Mouse (Mus musculus) hindbrain, embryonic 16.5 days (tissue): ENCODE results near the gene Nav2. TPM values are rescaled to one million over a fixed set of nuclear protein-coding genes. Genes with fewer than 3 reads are reported as not detected.

ENCODE experiments used
- ATAC-seq: fragments of 200-750 bp; cut with Nextera tagmentation; 2 replicates; pipeline ENCODE4 v1.8.0; 2017; ENCODE audit warnings: moderate TSS enrichment, moderate library complexity
- H3K27ac ChIP-seq: fragments of 300-500 bp; sonication (generic); 2 replicates; pipeline ENCODE4 v1.5.1; 2014; ENCODE audit warnings: low read depth, mild to moderate bottlenecking, control low read depth, low read length, moderate library complexity
- H3K27me3 ChIP-seq: fragments of 300-500 bp; sonication (generic); replicated peaks from 2 replicates; pipeline ENCODE4 v1.6.1; 2014; ENCODE audit warnings: low read length; ENCODE audit not compliant: control insufficient read depth, insufficient read depth
- H3K36me3 ChIP-seq: fragments of 300-500 bp; sonication (generic); 2 replicates; pipeline ENCODE4 v1.6.1; 2014; ENCODE audit warnings: mild to moderate bottlenecking, low read length, moderate library complexity, mixed read lengths; ENCODE audit not compliant: control insufficient read depth, insufficient read depth
- H3K4me1 ChIP-seq: fragments of 300-500 bp; sonication (generic); 2 replicates; pipeline ENCODE4 v1.6.1; 2014; ENCODE audit warnings: low read depth, low read length; ENCODE audit not compliant: control insufficient read depth, insufficient read depth
- H3K4me2 ChIP-seq: fragments of 300-500 bp; sonication (generic); 2 replicates; pipeline ENCODE4 v1.6.1; 2014; ENCODE audit warnings: mild to moderate bottlenecking, low read length, control low read depth, moderate library complexity
- H3K4me3 ChIP-seq: fragments of 300-500 bp; sonication (generic); 2 replicates; pipeline ENCODE4 v1.5.1; 2014; ENCODE audit warnings: mild to moderate bottlenecking, low read length, control low read depth, moderate library complexity
- H3K9ac ChIP-seq: fragments of 300-500 bp; sonication (generic); 2 replicates; pipeline ENCODE4 v1.6.1; 2014; ENCODE audit warnings: low read depth, mild to moderate bottlenecking, control low read depth, low read length, moderate library complexity
- H3K9me3 ChIP-seq: fragments of 300-500 bp; sonication (generic); 2 replicates; pipeline ENCODE4 v1.6.1; 2014; ENCODE audit warnings: mild to moderate bottlenecking, low read length, moderate library complexity; ENCODE audit not compliant: control insufficient read depth
- WGBS: fragments of 180-500 bp; shearing (Covaris S2); extraction: QIAGEN DNeasy Blood & Tissue Kit; methylation state at CpG from one replicate; pipeline ENCODE4 v1.1.7; 2014; 5-methylcytosine and 5-hydroxymethylcytosine counted together
- polyA plus RNA-seq: library from polyadenylated mRNA; unstranded; fragments of >200 nt; fragmentation: Nextera tagmentation; extraction: Ambion mirVana; gene quantifications from 2 replicates; pipeline ENCODE4 v1.2.1, GENCODE M21; 2015

Gene Nav2
- polyA plus RNA-seq, 1 experiment from 2014 or later, result 27.9 TPM

GRCm38 (mm10) chr7:49637851-49638663 is 729.5 kb downstream of the Nav2 start:
- ATAC-seq, result no peak
- no peak overlapping the region for H3K4me3 ChIP-seq
- no peak overlapping the region for H3K9ac ChIP-seq
- peaks cover 6% of the 10 kb centered on the region; the same call in 1 of the 2 replicates for H3K4me1 ChIP-seq
- peaks cover 70% of the 10 kb centered on the region for H3K27me3 ChIP-seq
- H3K9me3 ChIP-seq, result no peaks in the 10 kb centered on the region
- H3K27ac ChIP-seq, result no peak overlapping the region
- H3K4me2 ChIP-seq, result no peak overlapping the region
- under 1% methylated on average over 21 of the region's 21 CpGs for WGBS
- no peaks in the 10 kb centered on the region for H3K36me3 ChIP-seq

DNA sequence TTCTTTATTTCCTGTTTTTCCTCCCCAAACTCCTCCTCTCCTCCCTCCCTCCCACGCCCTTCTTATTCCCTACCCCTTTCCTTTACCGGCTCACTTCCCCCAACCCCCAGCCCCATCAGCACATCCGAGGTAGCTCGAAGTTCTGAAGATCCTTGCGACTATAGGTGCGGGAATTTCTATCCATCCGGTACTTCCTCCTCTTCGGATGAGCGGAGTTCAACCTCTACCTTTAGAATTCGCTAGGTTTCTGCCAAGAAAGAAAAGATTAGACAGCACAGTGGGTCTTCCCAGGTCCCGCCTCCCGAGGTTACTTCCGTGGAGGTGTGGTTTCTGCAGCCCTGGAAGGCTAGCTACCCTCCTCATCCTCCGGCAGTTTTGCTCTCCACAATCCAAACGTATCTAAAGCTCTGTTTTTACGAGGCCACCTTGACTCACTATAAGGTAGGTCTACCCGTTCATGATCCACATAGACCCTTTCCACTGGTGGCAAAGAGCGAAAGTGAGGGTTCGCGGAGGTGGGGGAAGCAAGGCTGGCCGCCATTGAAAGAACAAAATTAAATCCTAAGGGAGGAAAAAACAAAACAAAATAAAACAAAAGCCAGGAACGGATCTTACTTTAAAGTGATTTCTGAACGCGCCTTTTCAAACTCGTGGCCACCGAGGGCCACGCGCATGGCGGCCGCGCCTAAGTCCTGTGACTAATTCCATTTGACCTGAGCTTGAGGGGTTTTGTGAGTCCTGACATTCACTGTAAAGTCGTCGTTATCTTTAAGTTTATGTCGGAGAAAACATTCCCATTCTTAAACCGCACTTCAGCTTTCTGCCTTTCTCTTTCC is 730.6 kb downstream of the Nav2 start:
- Histone ChIP-seq H3K9ac (no peak overlapping the region), H3K4me3 (no peak overlapping the region), H3K27ac (no peak overlapping the region), H3K4me2 (no peak overlapping the region), H3K4me1 (peaks cover 2% of the 10 kb centered on the region; the same call in 1 of the 2 replicates), H3K9me3 (no peaks in the 10 kb centered on the region), H3K27me3 (peaks cover 73% of the 10 kb centered on the region), H3K36me3 (no peaks in the 10 kb centered on the region)
- no peak for ATAC-seq
- 2% methylated on average over 35 of the region's 35 CpGs for WGBS

GRCm38 (mm10) chr7:49639864-49640708 is 731.6 kb downstream of the Nav2 start:
- peaks cover 78% of the 10 kb centered on the region for H3K27me3 ChIP-seq
- no peak overlapping the region for H3K27ac ChIP-seq
- peaks cover 2% of the 10 kb centered on the region for H3K9me3 ChIP-seq
- H3K4me3 ChIP-seq, result no peak overlapping the region
- ATAC-seq, result no peak
- 6% methylated on average over 18 of the region's 18 CpGs for WGBS
- no peak overlapping the region for H3K9ac ChIP-seq
- no peak overlapping the region for H3K4me2 ChIP-seq
- H3K4me1 ChIP-seq, result no peaks in the 10 kb centered on the region; the same call in 1 of the 2 replicates
- H3K36me3 ChIP-seq, result no peaks in the 10 kb centered on the region

DNA sequence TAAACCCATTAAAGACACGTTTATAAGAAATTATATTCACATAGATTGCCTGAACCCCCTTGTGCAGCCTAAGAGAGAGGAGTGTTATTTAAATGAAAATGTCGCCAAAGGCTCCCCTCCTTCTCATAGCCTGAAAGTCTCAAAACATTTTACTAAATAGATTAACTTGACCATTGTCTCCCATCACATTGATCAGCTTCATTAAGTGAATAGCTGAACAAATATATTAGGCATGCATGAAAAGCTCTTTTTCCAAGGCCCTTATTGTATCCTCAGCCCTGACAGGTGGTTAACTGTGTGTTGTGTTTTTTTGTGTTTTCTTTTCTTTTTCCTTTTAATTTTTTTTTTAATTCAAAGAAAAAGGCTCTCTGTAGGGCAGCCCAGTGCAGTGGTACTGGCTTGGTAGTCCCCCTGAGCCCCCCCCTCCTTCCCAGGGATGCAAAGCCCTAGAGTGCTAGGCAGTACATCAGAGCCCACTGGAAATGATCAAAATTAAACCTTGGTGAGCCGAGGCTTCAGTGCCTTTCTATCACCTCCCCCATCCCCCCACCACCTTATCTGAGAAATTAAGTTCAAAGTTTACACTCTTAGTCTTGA is 732.3 kb downstream of the Nav2 start:
- Histone ChIP-seq H3K36me3 (no peaks in the 10 kb centered on the region), H3K4me1 (no peaks in the 10 kb centered on the region), H3K9me3 (peaks cover 7% of the 10 kb centered on the region), H3K27me3 (peaks cover 82% of the 10 kb centered on the region), H3K9ac (no peak overlapping the region), H3K27ac (no peak overlapping the region), H3K4me2 (no peak overlapping the region), H3K4me3 (no peak overlapping the region)
- ATAC-seq, result no peak
- 5% methylated on average over 3 of the region's 3 CpGs for WGBS

Other genes with a start within 250 kb of the Nav2 start
- gene Zdhhc13, start 119.7 kb upstream of the Nav2 start, polyA plus RNA-seq, result 36.3 and 37.0 TPM in 2 replicates
- gene Csrp3, start 60.7 kb upstream of the Nav2 start, polyA plus RNA-seq, result 0.24 and 7.3 TPM in 2 replicates
- 2.5 and 3.7 TPM in 2 replicates for gene E2f8, start 27.1 kb upstream of the Nav2 start, polyA plus RNA-seq